Comparison of ENCODE assay signal across 7 mouse cellular contexts in genomic region chr8:122720811-122721640, GRCm38 (mm10). TPM values are rescaled to one million over a fixed set of nuclear protein-coding genes. Genes with fewer than 3 reads are reported as not detected.
DNase-seq lines count a peak whose midpoint lies in the region; ATAC-seq and TF ChIP-seq lines count a peak whose summit lies in the region.

No protein-coding gene starts in this region.

- peak overlapping the region; percentile 64 for H3K9ac ChIP-seq in liver, embryonic 12.5 days
- H3K9ac ChIP-seq in neural tube, embryonic 15.5 days (replicated peaks): peak overlapping the region; percentile 28; the same call in 1 of the 2 replicates

- peak overlapping the region; percentile 79 for H3K4me2 ChIP-seq in liver, embryonic 12.5 days
- H3K4me2 ChIP-seq in neural tube, embryonic 15.5 days: peak overlapping the region; percentile 40

- H3K36me3 ChIP-seq in liver, embryonic 12.5 days: no peaks in the 10 kb centered on the region
- H3K36me3 ChIP-seq in neural tube, embryonic 15.5 days: no peaks in the 10 kb centered on the region

- peak; percentile 44 to 51 for DNase-seq in B cell, adult 2 months
- peak; percentile 81 for DNase-seq in brain, embryonic 14.5 days (ENCODE audit: low read depth)
- DNase-seq in c-Kit-positive CD71-positive TER-119-positive erythroid progenitor cells, embryonic 14.5 days (ENCODE audit: low spot score): no peak
- no peak for DNase-seq in gastrocnemius, postnatal 4 days (ENCODE audit: low spot score in 2 of 2)

- H3K9me3 ChIP-seq in liver, embryonic 12.5 days (replicated peaks): no peaks in the 10 kb centered on the region
- H3K9me3 ChIP-seq in neural tube, embryonic 15.5 days (replicated peaks): no peaks in the 10 kb centered on the region

- ATAC-seq in granulocyte monocyte progenitor cell, adult 5-6 weeks (replicated peaks; ENCODE audit: poor library complexity, severe bottlenecking): peak; percentile 17; the same call in 1 of the 2 replicates
- ATAC-seq in liver, embryonic 12.5 days: peak; percentile 14; the same call in 1 of the 2 replicates
- peak; percentile 69 for ATAC-seq in neural tube, embryonic 15.5 days (ENCODE audit: low FRiP score)

- peaks cover 74% of the 10 kb centered on the region for H3K27me3 ChIP-seq in liver, embryonic 12.5 days (replicated peaks)
- H3K27me3 ChIP-seq in neural tube, embryonic 15.5 days (replicated peaks): no peaks in the 10 kb centered on the region

- H3K27ac ChIP-seq in liver, embryonic 12.5 days: peak overlapping the region; percentile 90
- H3K27ac ChIP-seq in neural tube, embryonic 15.5 days (replicated peaks): peak overlapping the region; percentile 82

- TF ChIP-seq POLR2A in brain, embryonic 14.5 days (IDR thresholded peaks at IDR 0.05; ENCODE audit: borderline replicate concordance, extremely low read depth, insufficient read depth, insufficient read length, poor library complexity, severe bottlenecking): no peak

- WGBS in liver, embryonic 12.5 days (ENCODE audit: insufficient replicate concordance): 16% methylated on average over 14 of the region's 14 CpGs
- WGBS in neural tube, embryonic 15.5 days: 32% methylated on average over 14 of the region's 14 CpGs

- H3K4me3 ChIP-seq in liver, embryonic 12.5 days: peak overlapping the region; percentile 24
- no peak overlapping the region for H3K4me3 ChIP-seq in neural tube, embryonic 15.5 days (replicated peaks)

- H3K4me1 ChIP-seq in liver, embryonic 12.5 days: peaks cover 63% of the 10 kb centered on the region
- peaks cover 29% of the 10 kb centered on the region for H3K4me1 ChIP-seq in neural tube, embryonic 15.5 days

- TF ChIP-seq CTCF in brain, embryonic 14.5 days (IDR thresholded peaks at IDR 0.05; ENCODE audit: borderline replicate concordance, extremely low read depth, insufficient read depth, insufficient read length): no peak

RNA-seq across cellular contexts. Expression of gene Cbfa2t3, which starts 22.1 kb away (rescaled TPM):
- polyA plus RNA-seq in brain, embryonic 14.5 days (2012; rRNA removed): 9.5 and 30.2 TPM in 2 replicates
- total RNA-seq in granulocyte monocyte progenitor cell, adult 5-6 weeks (2014; fragmentation: Nextera tagmentation): 35.4 and 37.7 TPM in 2 replicates
- total RNA-seq in granulocyte monocyte progenitor cell, adult 5-6 weeks (2017): 8.3 and 16.0 TPM in 2 replicates
- 7.7 and 8.0 TPM in 2 replicates for polyA plus RNA-seq in liver, embryonic 12.5 days (2016; fragmentation: Nextera tagmentation; extraction: Ambion mirVana)
- 14.4 and 16.8 TPM in 2 replicates for polyA plus RNA-seq in neural tube, embryonic 15.5 days (2015; fragmentation: Nextera tagmentation; extraction: Ambion mirVana)
- 10 to 100 TPM; 18.9 TPM for total RNA-seq in gastrocnemius, postnatal 4 days (2021)

RNA-seq across cellular contexts. Expression of gene Acsf3, which starts 54.3 kb away (rescaled TPM):
- polyA plus RNA-seq in brain, embryonic 14.5 days (2012; rRNA removed): 18.9 and 19.5 TPM in 2 replicates
- 5.0 and 20.5 TPM in 2 replicates for total RNA-seq in granulocyte monocyte progenitor cell, adult 5-6 weeks (2014; fragmentation: Nextera tagmentation)
- 8.1 and 12.0 TPM in 2 replicates for total RNA-seq in granulocyte monocyte progenitor cell, adult 5-6 weeks (2017)
- polyA plus RNA-seq in liver, embryonic 12.5 days (2016; fragmentation: Nextera tagmentation; extraction: Ambion mirVana): 10.8 and 11.3 TPM in 2 replicates
- polyA plus RNA-seq in neural tube, embryonic 15.5 days (2015; fragmentation: Nextera tagmentation; extraction: Ambion mirVana): 15.2 and 20.3 TPM in 2 replicates
- total RNA-seq in gastrocnemius, postnatal 4 days (2021): 10 to 100 TPM; 15.4 to 18.8 TPM

Comparison
In these comparisons a context has a peak if more than half of its experiments do, and no peak if none do; other contexts are left out.
1. DNase-seq: peak in B cell, adult 2 months (2 of 2) and brain, embryonic 14.5 days (single experiment); none in c-Kit-positive CD71-positive TER-119-positive erythroid progenitor cells, embryonic 14.5 days (single experiment) and gastrocnemius, postnatal 4 days (0 of 2).
2. ATAC-seq: peak in every context shown above with its lines; median percentile 69 in neural tube, embryonic 15.5 days; 17 in granulocyte monocyte progenitor cell, adult 5-6 weeks; 14 in liver, embryonic 12.5 days.